Mouse (Mus musculus): Measurements from ENCODE around the gene Oasl2. TPM values are rescaled to one million over a fixed set of nuclear protein-coding genes. Genes with fewer than 3 reads are reported as not detected.

Gene Oasl2
- 2.0 and 5.7 TPM in 2 replicates for polyA plus RNA-seq (2021; fragmentation: Nextera tagmentation)
- long read RNA-seq, experiment 1, partial matches to known transcripts = 0 of 2 reads
- long read RNA-seq, experiment 1, other reads (novel, unspliced or antisense) = 0 of 2 reads
- long read RNA-seq, experiment 2, transcript Oasl2-201 (6 exons, 3,123 nt) = major isoform, 13 of 15 reads
- long read RNA-seq, experiment 2, partial matches to known transcripts = 0 of 15 reads
- long read RNA-seq, experiment 2, other reads (novel, unspliced or antisense) = 1 of 15 reads

DNA sequence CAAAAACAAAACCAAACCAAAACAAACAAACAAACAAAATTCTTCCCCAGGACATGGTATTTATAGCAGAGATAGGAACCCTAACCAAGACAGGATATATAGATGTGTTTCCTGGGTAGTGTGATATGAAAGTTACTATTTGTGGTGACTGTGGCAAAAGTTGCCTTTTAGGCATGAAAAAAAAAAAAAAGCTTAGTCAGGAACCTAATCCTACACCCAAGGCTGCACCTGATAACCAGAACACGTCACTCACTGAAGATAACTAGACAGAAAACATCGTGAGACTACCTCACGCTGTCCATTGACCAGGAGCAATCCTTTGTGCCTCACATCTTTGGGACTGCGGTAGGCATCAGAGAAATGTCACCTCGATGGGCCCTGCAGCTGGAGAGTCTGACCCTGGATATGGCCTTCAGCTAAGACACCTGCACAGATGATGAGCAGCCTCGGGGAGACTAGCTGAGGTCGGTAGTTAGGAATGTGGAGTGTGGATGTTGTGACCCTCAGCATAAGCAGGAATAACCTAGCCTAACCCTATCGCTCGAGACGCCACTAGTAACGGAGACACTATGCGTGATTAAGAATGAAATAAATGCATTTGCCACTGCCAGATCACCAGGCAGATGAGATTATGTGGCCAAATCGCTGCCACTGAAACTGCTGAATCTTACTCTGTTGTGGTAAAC lies at the start of gene Oasl2:
Oasl2 (plus strand) TSS at position 249 of the 686 bp plus-strand sequence.

DNA sequence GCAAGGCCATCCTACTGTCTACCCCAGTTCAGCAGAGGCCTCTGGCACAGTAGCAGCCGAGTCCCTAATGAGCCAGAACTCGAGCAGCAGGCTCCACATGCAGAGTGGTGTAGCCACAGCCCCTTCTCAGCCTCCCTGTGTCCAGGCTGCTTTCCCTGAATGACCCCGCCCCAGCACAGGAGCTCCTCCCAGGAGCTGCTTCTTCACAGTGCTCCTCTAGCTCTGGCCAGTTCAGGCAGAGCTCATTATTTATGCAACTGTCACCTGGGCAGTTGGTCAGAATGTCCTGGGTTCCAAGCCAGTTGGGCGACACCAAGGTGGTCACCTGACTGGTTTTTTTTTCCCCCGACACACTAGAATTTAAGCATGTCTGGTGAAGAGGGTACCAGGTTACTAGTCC lies 43.4 kb upstream of the Oasl2 start, which contains the start of gene 4930519G04Rik:
4930519G04Rik (plus strand) TSS at position 301 of the 400 bp plus-strand sequence.

DNA sequence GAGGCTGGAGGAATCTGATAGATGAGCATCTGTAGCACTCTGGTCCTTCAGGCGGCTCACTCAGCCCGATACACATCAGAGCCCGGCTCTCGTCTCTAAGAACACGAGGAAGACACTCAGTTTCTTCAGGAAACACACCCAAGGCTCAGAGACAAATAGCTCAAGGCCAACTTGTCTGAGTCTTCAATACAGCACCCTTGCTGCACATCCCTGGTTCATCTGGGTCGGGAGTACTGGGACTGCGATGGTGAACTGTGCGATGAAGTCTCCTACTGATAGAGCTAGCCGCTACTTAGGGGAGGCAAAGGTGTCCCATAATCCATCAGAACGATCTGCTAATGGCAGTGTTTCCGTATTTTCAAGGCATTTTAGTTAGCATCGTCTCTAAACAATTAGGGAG lies 38.2 kb upstream of the Oasl2 start, which contains the start of gene Gm9936:
Gm9936 (minus strand) TSS at position 101 of the 400 bp plus-strand sequence.

DNA sequence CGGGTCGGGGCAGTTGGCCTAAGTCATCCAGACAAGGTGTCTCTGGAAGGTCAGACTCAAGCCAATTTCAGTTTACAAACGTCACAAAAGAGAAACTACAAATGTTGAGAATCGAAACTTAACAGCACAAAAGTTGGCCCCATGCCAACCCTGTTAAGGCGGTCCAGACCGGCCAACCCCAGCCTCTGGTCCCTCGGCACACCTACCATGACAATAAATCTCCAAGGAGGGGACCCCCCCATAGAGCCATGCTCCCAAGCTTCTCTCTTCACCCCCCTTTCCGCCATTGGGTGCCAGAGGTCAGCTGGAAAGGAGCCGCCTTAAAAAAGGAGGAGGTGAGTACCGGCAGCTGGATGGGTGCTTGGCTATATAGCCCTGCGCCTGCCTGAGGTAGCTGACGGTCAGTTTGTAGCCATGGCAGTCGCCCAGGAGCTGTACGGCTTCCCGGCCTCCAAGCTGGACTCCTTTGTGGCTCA lies 26.3 kb downstream of the Oasl2 start, which contains the start of gene Oasl1:
Oasl1 (plus strand) TSS at position 243 of the 476 bp plus-strand sequence.

DNA sequence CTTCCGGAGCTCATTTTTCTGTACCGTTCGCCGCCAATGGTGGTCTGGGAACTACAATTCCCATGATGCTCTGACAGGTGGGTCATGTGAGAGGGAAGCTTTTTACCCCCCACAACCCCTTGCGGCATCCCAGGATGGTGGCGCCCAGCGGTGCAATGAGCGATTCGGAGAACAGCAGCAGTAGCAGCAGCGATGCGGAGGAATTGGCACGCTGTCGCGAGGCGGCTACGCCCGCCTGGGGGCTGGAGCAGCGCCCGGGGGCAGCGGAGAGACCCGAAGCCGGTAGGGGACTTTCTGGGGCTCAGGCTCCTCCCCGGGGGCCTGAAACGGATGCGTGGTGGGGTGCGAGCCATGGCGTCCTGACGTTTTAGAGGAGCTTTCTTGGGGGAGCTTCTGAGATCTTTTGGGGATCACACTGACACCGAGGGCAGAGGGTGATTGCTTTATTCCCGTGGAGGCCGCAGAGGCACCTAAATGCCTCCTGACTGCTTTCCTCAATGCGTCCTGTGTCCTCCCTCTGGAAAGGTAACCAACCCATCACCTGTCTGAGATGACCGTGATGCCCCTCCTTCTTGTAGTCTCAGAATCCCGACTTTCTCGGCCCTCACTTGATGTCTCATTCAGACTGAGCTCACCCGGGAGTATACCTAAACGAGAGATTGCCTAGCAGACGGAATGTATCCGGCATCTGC lies 45.5 kb downstream of the Oasl2 start, which contains the start of gene 2210016L21Rik:
2210016L21Rik (plus strand) TSS at position 85 of the 692 bp plus-strand sequence.

Small RNA genes lying within 50 kb of the gene (microRNA-seq; reads per million reads assigned to microRNA genes)
- 3.9 reads per million, percentile 13 among the genes with 10 or more reads in this experiment for gene Mir6240

Other genes starting within 250 kb of the Oasl2 start
- 0.75 and 7.1 TPM in 2 replicates for gene Trpv4, start 238.5 kb upstream of the Oasl2 start, polyA plus RNA-seq (2021; fragmentation: Nextera tagmentation)
- gene Gltp, start 206.0 kb upstream of the Oasl2 start, polyA plus RNA-seq (2021; fragmentation: Nextera tagmentation) = 93.0 and 93.3 TPM in 2 replicates
- 5.0 and 5.3 TPM in 2 replicates for gene Tchp, start 189.2 kb upstream of the Oasl2 start, polyA plus RNA-seq (2021; fragmentation: Nextera tagmentation)
- gene Ankrd13a, start 122.3 kb upstream of the Oasl2 start, polyA plus RNA-seq (2021; fragmentation: Nextera tagmentation) = 5.0 and 5.6 TPM in 2 replicates
- gene Git2, start 121.4 kb upstream of the Oasl2 start, polyA plus RNA-seq (2021; fragmentation: Nextera tagmentation) = 19.1 and 19.8 TPM in 2 replicates
- gene 1500011B03Rik, start 73.5 kb upstream of the Oasl2 start, polyA plus RNA-seq (2021; fragmentation: Nextera tagmentation) = 275 and 276 TPM in 2 replicates
- not detected in 2 replicates for gene 4930519G04Rik, start 43.3 kb upstream of the Oasl2 start, polyA plus RNA-seq (2021; fragmentation: Nextera tagmentation)
- gene Gm9936, start 38.3 kb upstream of the Oasl2 start, polyA plus RNA-seq (2021; fragmentation: Nextera tagmentation) = 0.10 and 0.14 TPM in 2 replicates
- 0.20 and 0.39 TPM in 2 replicates for gene Oasl1, start 26.3 kb downstream of the Oasl2 start, polyA plus RNA-seq (2021; fragmentation: Nextera tagmentation)
- gene 2210016L21Rik, start 45.2 kb downstream of the Oasl2 start, polyA plus RNA-seq (2021; fragmentation: Nextera tagmentation) = 222 and 238 TPM in 2 replicates
- gene Hnf1a, start 74.2 kb downstream of the Oasl2 start, polyA plus RNA-seq (2021; fragmentation: Nextera tagmentation) = 0.04 TPM in 1 of 2 replicates, not detected in the other
- gene Sppl3, start 114.2 kb downstream of the Oasl2 start, polyA plus RNA-seq (2021; fragmentation: Nextera tagmentation) = 7.9 and 8.7 TPM in 2 replicates
- gene Gm10401, start 201.4 kb downstream of the Oasl2 start, polyA plus RNA-seq (2021; fragmentation: Nextera tagmentation) = 10.3 and 10.8 TPM in 2 replicates
- gene Acads, start 222.4 kb downstream of the Oasl2 start, polyA plus RNA-seq (2021; fragmentation: Nextera tagmentation) = 4.2 and 4.3 TPM in 2 replicates
- 17.7 and 19.2 TPM in 2 replicates for gene Unc119b, start 238.0 kb downstream of the Oasl2 start, polyA plus RNA-seq (2021; fragmentation: Nextera tagmentation)

Data from layer of hippocampus, adult 6 months (tissue).